Mouse (Mus musculus): ENCODE results near the gene Bpgm.

DNA sequence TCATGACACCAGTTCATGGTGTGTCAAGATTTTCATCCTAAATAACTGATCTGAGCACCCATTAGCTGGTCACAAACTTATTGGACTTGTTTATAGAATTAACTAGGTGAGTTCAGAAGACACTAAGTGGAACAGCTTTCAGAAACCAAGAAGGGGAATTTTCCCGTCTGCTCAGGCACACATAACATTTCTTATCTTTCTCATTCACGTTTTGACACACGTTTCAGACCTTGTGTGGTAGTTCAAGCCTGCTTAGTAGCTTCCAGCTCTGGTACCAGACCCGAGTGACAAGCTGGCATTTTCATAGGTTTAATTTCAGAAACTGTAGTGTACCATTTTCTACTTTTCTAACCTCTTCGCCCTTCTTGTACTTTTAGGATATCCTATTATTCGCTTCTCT, 616 bp upstream of the Bpgm start:
- TF ChIP-seq POLR2A (IDR thresholded peaks at IDR 0.05; ENCODE audit: insufficient read length, low read depth) (no peak), E2F4 (IDR thresholded peaks at IDR 0.05; ENCODE audit: insufficient read depth) (no peak), USF1 (IDR thresholded peaks at IDR 0.05; ENCODE audit: low read depth) (no peak), SRF (IDR thresholded peaks at IDR 0.05; ENCODE audit: control insufficient read depth, insufficient read length, low read depth) (no peak), MAX (IDR thresholded peaks at IDR 0.05; ENCODE audit: low read depth) (no peak), POLR2AphosphoS2 (IDR thresholded peaks at IDR 0.05; ENCODE audit: insufficient read length, low read depth) (no peak)

Data from myocyte (in vitro differentiated cells).